Mouse (Mus musculus) G1E (cell line): ENCODE results near the gene Bace2. TPM values are rescaled to one million over a fixed set of nuclear protein-coding genes. Genes with fewer than 3 reads are reported as not detected.

Experiments
- ATAC-seq: 2 replicates; pipeline ENCODE4 v1.8.0; 2016; ENCODE audit warnings: mild to moderate bottlenecking; ENCODE audit not compliant: insufficient number of reproducible peaks, poor library complexity, low FRiP score, severe bottlenecking; ENCODE audit errors: extremely low read depth
- DNase-seq: peaks from one replicate; pipeline ENCODE4 v3.0.0; 2012; ENCODE audit warnings: low spot score
- H3K27me3 ChIP-seq: 2 replicates; pipeline ENCODE4 v1.6.1; 2012; ENCODE audit warnings: mild to moderate bottlenecking, low read length, inconsistent platforms; ENCODE audit not compliant: insufficient read depth
- H3K36me3 ChIP-seq: replicated peaks from 2 replicates; pipeline ENCODE3; 2012; ENCODE audit warnings: mild to moderate bottlenecking, inconsistent platforms
- H3K4me1 ChIP-seq: 2 replicates; pipeline ENCODE4 v1.6.1; 2012; ENCODE audit warnings: low read depth, low read length, inconsistent platforms, mixed read lengths; ENCODE audit not compliant: insufficient read depth
- H3K4me3 ChIP-seq: 2 replicates; pipeline ENCODE4 v1.5.1; 2012; ENCODE audit warnings: low read depth, mild to moderate bottlenecking, inconsistent platforms, low read length, moderate library complexity, mixed read lengths
- H3K9me3 ChIP-seq: replicated peaks from 2 replicates; pipeline ENCODE4 v1.6.1; 2012; ENCODE audit warnings: inconsistent platforms
- CTCF ChIP-seq: IDR thresholded peaks from 2 replicates; pipeline ENCODE4 v1.5.1; 2012; ENCODE audit warnings: low read depth, low read length, inconsistent platforms, mixed read lengths
- GATA1 ChIP-seq: IDR thresholded peaks from 2 replicates; pipeline ENCODE4 v1.6.1; 2012; ENCODE audit warnings: borderline replicate concordance, low read length, inconsistent platforms, mixed read lengths
- GATA2 ChIP-seq: IDR thresholded peaks from 2 replicates; pipeline ENCODE4 v1.6.1; 2012; ENCODE audit warnings: low read depth, low read length, inconsistent platforms, borderline replicate concordance
- POLR2AphosphoS5 ChIP-seq: IDR thresholded peaks from 2 replicates; pipeline ENCODE4 v1.6.1; 2012; ENCODE audit warnings: low read depth, low read length, inconsistent platforms; ENCODE audit not compliant: insufficient replicate concordance
- TAL1 ChIP-seq: conservative IDR thresholded peaks from 2 replicates; pipeline ENCODE4 v1.6.1; 2012; ENCODE audit warnings: low read depth, low read length, inconsistent platforms, mixed read lengths
- polyA plus RNA-seq: library from polyadenylated mRNA; stranded (reverse); fragments of >175 nt; gene quantifications from 2 replicates; pipeline ENCODE4 v1.2.3, GENCODE M21; 2012
- total RNA-seq, 2 experiments: library from RNA; stranded (forward) in 1 of 2; stranded (reverse) in 1 of 2; fragments of 200-1000 nt in 1 of 2; fragments of >200 nt in 1 of 2; fragmentation: Nextera tagmentation in 1 of 2; gene quantifications; 2 replicates each; pipeline ENCODE4 v1.2.3; 2014 to 2017

Gene Bace2
- total and polyA plus RNA-seq, 3 experiments = 0.27 TPM; not detected in 2

DNA sequence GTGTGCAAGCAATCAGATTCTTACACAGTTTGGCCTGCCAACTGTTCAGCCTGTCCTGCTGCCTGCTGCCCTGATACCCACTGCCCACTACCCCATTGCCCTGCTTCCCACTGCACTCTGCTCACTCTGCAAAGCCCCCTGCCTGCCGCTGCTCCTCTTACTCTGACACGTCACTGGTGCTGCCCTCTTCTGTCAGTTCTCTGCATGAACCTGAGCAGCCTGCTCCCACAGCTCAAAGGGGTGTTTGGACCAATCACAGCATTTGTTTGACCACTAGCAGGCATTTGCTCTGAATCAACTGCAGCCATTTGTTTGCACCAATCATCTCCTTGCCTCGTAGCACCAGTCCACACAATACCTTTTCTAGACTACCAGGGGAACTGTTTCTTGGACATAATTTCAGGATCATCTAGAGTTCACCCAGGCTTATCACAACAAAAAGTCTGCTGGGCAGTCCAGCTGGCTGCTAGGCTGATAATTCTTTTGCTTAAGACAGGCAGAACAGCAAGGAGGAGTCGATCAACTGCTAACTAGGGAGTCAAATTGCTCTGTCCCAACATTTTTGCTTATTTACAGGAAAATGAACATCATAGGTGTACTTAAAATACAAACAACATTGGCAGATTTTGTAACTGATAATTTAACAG, 61.5 kb downstream of the Bace2 start:
- ATAC-seq = no peak
- H3K4me1 ChIP-seq = no peaks in the 10 kb centered on the region
- no peaks in the 10 kb centered on the region for H3K9me3 ChIP-seq
- no peak for TF ChIP-seq CTCF
- TF ChIP-seq GATA2 = no peak
- no peak for TF ChIP-seq TAL1
- no peak for TF ChIP-seq POLR2AphosphoS5
- no peak for TF ChIP-seq GATA1
- 0 out of 2 replicates have a peak, but pooled peaks cover 2% of the 10 kb centered on the region for H3K27me3 ChIP-seq
- H3K4me3 ChIP-seq = no peak overlapping the region
- DNase-seq = no peak
- no peaks in the 10 kb centered on the region for H3K36me3 ChIP-seq

DNA sequence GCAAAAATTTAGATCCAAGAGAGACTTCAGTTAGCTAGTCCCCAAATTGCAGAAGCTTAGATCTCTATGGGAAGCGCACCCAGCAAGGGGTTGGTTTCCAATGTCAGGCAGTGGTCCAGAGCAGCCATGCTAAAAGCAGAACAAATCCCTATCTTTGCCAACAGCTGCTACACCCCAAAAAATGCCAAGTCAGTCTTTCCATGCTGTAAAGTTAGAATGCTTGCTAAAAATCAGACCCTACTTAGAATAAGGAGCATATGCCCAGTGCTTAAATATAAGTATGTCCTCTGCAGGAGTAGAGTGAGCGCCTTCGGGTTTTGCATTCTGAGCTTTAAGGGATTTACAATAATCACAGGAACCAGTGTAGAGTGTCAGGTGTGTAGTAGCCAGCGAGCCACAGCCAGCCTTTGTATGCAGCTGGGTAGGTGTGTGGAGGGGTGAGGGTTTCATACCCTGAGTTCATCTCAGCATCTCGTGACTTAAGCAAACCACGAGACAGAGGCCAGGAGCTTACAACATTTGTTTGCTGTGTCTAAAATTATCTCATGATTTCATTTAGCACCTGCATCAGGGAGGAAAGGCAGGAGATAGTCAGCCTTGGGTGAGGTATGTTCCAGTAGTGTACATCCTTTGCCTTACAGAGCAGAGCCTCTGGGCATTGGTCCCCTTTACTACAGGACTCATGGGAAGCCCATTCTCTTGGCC, 62.4 kb downstream of the Bace2 start:
- ATAC-seq (no peak), DNase-seq (no peak)
- no peak overlapping the region for H3K4me3 ChIP-seq
- no peak for TF ChIP-seq CTCF
- no peak for TF ChIP-seq GATA2
- TF ChIP-seq POLR2AphosphoS5 = no peak
- no peak for TF ChIP-seq TAL1
- no peak for TF ChIP-seq GATA1
- no peaks in the 10 kb centered on the region for H3K36me3 ChIP-seq
- no peaks in the 10 kb centered on the region for H3K9me3 ChIP-seq
- no peaks in the 10 kb centered on the region for H3K4me1 ChIP-seq
- H3K27me3 ChIP-seq = 0 out of 2 replicates have a peak, but pooled peaks cover 2% of the 10 kb centered on the region

DNA sequence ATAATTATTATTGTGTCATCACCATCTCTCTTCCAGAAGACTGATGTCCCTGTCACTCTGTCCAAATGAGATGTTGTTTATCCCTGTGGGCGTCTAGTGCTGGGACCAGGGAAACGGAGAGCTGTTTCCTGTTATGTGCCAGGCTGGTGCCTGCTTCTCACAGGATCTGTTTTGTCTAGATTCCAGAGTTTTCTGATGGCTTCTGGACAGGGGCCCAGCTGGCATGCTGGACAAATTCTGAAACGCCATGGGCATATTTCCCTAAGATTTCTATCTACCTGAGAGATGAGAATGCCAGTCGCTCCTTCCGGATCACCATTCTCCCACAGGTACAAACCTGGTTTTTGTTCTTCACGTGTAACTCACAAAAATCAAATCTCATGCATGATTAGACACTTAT, 65.1 kb downstream of the Bace2 start:
- no peak for ATAC-seq
- Histone ChIP-seq H3K9me3 (no peaks in the 10 kb centered on the region), H3K4me1 (no peaks in the 10 kb centered on the region), H3K27me3 (0 out of 2 replicates have a peak, but pooled peaks cover 2% of the 10 kb centered on the region), H3K36me3 (no peaks in the 10 kb centered on the region), H3K4me3 (no peak overlapping the region)
- no peak for DNase-seq
- TF ChIP-seq GATA2 (no peak), CTCF (no peak), TAL1 (no peak), POLR2AphosphoS5 (no peak), GATA1 (no peak)

DNA sequence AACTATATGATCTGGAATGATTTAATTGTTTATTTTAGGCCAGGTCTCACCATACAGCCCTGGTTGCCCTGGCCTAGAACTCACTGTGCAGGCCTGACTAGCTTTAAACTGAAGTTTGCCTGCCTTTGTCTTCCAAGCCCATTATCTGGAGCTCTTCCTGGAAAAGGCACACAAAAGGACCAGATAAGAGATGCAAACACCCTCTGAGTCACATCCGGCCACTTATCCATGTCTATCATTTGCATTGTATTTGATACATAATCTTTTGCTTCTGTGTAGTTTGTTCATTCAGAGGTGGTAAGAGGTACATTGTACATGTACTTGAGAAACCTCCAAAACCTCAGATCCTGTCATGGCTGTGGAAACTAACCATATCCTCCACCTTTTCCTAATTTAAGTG, 67.1 kb downstream of the Bace2 start:
- DNase-seq (no peak), ATAC-seq (no peak)
- no peaks in the 10 kb centered on the region for H3K4me1 ChIP-seq
- H3K36me3 ChIP-seq = no peaks in the 10 kb centered on the region
- no peak overlapping the region for H3K4me3 ChIP-seq
- TF ChIP-seq CTCF (no peak), TAL1 (no peak), POLR2AphosphoS5 (no peak), GATA1 (no peak), GATA2 (no peak)
- no peaks in the 10 kb centered on the region for H3K9me3 ChIP-seq
- no peaks in the 10 kb centered on the region for H3K27me3 ChIP-seq

DNA sequence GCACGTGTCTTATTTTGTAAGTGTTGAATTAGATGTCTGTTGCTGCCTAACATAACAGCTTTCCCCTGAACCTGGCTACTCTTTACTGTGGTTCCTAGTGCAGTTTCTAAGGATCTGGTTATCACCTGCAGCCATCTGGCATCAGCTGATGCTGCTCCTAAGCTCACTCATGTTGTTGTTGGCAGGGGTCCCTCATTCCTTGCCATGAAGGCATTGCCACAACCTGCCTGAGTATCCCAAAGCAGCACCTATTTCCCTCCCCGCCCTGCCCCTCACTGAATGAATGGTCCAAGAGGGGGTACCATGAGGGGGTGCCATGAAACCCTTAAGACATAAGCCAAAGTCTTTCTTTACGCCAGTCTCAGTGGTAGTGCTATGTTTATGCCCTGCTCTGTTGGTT, 71.5 kb downstream of the Bace2 start:
- no peak overlapping the region for H3K4me3 ChIP-seq
- H3K36me3 ChIP-seq = no peaks in the 10 kb centered on the region
- ATAC-seq (no peak), DNase-seq (no peak)
- H3K9me3 ChIP-seq = no peaks in the 10 kb centered on the region
- TF ChIP-seq GATA1 (no peak), CTCF (no peak), POLR2AphosphoS5 (no peak), TAL1 (no peak), GATA2 (no peak)
- no peaks in the 10 kb centered on the region for H3K27me3 ChIP-seq
- no peaks in the 10 kb centered on the region for H3K4me1 ChIP-seq

DNA sequence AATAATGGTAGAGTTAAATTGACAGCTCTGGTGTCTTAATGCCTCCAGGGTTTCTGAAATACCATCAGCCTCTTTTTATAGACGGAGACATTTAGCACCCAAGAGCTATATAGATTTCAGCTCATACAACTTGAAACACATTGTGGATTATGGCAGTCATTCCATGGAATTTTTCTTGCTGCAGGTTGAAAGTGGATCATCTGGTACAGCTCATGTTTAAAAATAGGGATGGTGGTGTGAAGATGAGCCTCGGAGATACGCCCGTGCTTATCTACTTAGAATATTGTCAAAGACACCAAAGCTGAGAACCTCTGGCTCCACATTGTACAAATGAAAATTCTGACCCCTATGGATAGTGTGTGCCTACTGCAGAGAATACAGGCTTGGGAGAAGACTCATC, 73.5 kb downstream of the Bace2 start:
- no peak for DNase-seq
- Histone ChIP-seq H3K4me1 (no peaks in the 10 kb centered on the region), H3K4me3 (no peak overlapping the region), H3K36me3 (no peaks in the 10 kb centered on the region), H3K27me3 (no peaks in the 10 kb centered on the region), H3K9me3 (no peaks in the 10 kb centered on the region)
- no peak for ATAC-seq
- TF ChIP-seq GATA1 = no peak
- no peak for TF ChIP-seq GATA2
- TF ChIP-seq POLR2AphosphoS5 = no peak
- TF ChIP-seq TAL1 = no peak
- no peak for TF ChIP-seq CTCF

DNA sequence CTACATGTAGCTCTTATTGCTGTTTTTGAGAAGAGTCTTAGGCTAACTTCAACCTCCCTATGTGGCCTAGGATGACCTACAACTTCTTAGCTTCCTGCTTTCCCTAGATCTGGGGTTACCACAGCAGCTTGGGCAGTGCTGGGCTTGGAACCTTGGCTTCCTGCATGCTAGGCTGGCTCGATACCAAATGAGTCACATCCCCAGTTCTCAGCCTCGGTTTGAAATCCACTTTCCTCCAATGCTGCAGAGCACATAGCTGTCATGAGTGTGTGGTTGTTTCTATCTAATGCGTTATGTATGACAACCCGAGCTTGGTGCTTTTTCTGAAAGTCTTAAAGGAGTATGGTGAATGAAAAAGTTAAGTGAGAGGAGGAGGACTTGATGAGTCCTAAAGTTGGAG, 74.8 kb downstream of the Bace2 start:
- no peak overlapping the region for H3K4me3 ChIP-seq
- ATAC-seq = no peak

More for the DNA sequence above, 74.8 kb downstream of the Bace2 start:
- H3K4me1 ChIP-seq = no peaks in the 10 kb centered on the region
- H3K36me3 ChIP-seq = no peaks in the 10 kb centered on the region
- no peaks in the 10 kb centered on the region for H3K27me3 ChIP-seq
- TF ChIP-seq CTCF (no peak), TAL1 (no peak), GATA2 (no peak), POLR2AphosphoS5 (no peak), GATA1 (no peak)
- H3K9me3 ChIP-seq = no peaks in the 10 kb centered on the region
- no peak for DNase-seq
